Mouse (Mus musculus) heart, postnatal 25 days (tissue): ENCODE data around the gene Polr1d. TPM values are rescaled to one million over a fixed set of nuclear protein-coding genes. Genes with fewer than 3 reads are reported as not detected.
A peak's percentile ranks its signal among the peaks of the same experiment; 100 is the strongest.

Source experiments
- DNase-seq: peaks from one replicate; pipeline ENCODE4 v3.0.0; 2022; ENCODE audit warnings: low spot score
- intact Hi-C: fragments of 180-260 bp; cut with DNase I; formaldehyde crosslinking; loops from one replicate; pipeline ENCODE4 v1.15.1; 2025
- total RNA-seq, 2 experiments: library from RNA; stranded (reverse); gene quantifications; 2 replicates each; pipeline ENCODE4 v1.2.3; 2021

Polr1d gene
- total RNA-seq, 2 experiments from 2014 or later: 73.2 to 73.8 TPM

- peak; percentile 80 for DNase-seq
- intact Hi-C loops: loop anchor here (2.0 to 10.0 kb wide), 2 partner anchors 43 to 243 kb away; partner anchors contain the start of gene Rpl21
Measured at GRCm38 (mm10) chr5:147077305-147078034, 620 bp downstream of the Polr1d start.

DNA sequence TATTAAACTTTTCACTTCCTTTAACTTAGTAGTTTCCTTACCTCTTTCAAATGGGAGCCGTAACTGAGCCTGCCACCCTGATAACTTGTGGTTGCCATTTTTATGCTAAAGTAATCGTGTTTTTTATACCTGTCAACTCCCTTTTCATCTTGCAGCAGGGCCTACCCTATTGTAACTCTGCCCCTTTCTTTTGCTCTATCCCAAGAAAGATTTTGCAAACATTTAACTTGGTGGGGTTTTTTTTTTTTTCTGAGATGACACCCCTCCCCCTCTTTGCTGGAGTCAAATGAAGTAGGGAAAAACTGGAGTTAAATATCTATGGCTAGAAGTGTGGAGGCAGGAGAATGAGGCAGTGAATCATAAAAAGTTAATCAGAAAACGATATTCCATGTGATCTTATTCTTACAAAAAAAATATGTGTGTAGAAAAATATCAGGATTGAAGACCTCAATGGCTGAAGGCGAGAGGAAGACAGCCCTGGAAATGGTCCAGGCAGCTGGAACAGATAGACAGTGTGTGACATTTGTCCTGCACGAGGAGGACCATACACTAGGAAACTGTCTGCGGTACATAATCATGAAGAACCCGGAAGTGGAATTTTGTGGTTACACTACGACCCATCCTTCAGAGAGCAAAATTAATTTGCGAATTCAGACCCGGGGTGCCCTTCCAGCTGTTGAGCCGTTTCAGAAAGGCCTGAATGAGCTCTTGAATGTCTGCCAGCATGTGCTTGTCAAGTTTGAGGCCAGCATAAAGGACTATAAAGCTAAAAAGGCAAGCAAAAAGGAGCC is 1.5 kb downstream of the Polr1d start:
- intact Hi-C loops: loop anchor here (10.0 kb wide), 1 partner anchor 244 kb away; the partner anchor contains the start of gene Rpl21
- no peak for DNase-seq

GRCm38 (mm10) chr5:147085201-147085894 is 8.5 kb downstream of the Polr1d start:
- no peak for DNase-seq
- intact Hi-C loops: no loop called here

DNA sequence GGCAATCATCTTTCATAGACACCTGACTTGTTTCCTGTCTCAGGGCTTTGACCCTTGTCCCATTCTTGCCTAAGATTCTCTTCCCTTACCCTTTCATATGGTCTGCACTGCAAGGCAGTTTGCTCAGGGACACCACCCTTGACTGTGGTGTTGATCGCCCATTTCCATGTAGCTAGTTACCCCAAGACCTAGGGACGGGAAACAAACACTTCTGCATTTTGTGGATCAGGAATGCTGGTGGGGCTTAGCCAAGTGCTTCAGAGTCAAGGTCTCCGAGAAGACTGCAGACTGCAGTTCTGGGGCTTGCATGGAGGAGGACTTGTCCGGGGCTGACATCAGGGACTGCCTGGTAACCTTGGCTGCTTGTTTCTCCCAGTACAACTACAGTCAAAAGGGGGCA is 10.0 kb downstream of the Polr1d start:
- intact Hi-C loops: no loop called here
- no peak for DNase-seq

DNA sequence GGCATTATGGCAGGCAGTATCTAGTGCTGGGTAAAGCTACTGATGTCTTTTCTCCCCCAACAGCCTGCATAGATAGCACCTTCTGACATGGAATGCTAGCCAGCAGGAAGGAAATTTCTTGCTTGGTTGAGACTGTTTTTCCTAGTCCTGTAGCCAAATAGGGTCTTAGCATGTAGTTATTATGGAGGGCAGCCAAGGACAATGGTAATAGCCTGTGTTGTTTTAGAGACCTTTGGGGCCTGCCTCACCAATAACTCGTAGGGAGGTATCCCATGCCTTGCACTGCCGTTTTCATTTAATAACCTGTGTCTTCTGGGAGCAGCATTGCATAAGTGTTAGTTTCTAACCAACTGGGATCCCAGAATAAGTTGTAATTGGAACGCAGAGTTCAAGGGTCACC is 13.0 kb downstream of the Polr1d start:
- intact Hi-C loops: no loop called here

DNA sequence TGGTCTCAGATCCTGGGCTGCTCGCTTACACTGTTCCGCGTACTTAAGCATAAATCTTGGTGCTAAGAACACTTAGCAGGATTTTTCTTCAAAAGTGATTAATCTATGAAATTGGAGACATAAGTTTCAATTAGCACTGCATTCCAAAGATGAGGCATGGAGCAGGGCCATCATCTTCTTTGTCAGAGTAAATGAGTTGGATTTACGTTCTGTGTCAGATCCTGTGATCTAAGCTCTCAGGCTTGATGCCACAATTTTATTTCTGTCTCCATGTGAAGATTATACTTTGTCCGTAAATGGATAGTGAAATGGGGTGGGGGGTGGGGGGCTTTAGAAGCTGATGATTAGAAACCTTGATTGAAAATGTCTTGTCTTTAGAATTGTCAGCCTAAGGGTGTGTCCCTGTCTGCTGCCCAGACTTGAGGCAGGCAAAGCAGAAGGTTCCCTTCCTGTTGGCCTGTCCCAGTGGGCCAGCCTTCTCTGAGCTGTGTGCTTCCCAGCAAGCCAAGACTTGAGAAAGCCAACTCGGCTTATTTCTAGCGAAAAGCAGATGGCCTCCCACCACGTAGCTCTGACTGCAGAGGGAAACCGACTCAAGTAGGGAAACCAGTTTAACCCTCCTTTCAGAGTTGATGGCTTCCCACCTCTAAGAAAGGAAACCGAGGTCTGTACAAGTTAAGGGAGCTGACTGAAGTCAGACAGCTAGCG is 13.6 kb downstream of the Polr1d start:
- intact Hi-C loops: no loop called here
- DNase-seq: no peak

More for the DNA sequence above, 13.0 kb downstream of the Polr1d start:
- DNase-seq: no peak

DNA sequence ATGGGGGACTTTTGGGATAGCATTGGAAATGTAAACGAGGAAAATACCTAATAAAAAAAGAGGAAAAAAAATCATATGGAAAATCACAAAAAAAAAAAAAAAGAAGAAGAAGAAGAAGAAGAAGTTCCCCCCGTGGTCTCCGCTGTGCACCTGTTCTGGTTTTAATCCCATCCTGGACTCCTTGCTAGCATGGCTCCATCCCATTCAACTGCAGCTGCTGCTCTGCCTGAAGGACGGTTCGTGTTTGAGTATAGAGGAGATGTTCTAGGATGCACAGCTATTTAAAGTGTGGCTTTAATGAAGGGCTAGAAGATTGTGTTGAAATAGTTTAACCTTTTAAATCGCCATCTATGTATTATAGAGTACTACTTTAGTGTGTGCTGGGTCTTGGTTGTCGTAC is 15.6 kb downstream of the Polr1d start:
- intact Hi-C loops: no loop called here
- DNase-seq: no peak

- intact Hi-C loops: no loop called here
- DNase-seq: no peak
Measured at GRCm38 (mm10) chr5:147094296-147094695, 17.4 kb downstream of the Polr1d start.

- intact Hi-C loops: no loop called here
- DNase-seq: no peak
Measured at GRCm38 (mm10) chr5:147096586-147096985, 19.7 kb downstream of the Polr1d start.

DNA sequence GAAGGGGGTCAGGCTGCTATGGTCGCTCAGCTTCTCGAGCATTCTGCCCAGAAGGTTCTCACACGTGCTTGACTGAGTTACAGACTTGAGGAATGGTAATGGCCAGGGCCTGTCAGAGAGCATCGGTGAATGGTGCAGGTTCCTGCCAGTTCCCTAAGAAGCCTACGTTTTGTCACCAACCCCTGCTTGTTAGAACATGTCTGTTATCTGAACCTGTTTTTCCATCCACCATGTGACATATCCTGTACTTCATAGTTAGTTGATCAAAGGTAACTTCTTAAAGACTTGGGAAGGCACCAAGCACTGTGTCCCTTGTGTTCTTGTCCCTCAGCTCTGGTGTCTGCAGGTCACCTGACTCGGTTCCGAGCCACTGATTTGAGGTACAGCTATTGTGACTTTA is 21.8 kb downstream of the Polr1d start:
- intact Hi-C loops: no loop called here
- DNase-seq: no peak

- no peak for DNase-seq
- intact Hi-C loops: no loop called here
Measured at GRCm38 (mm10) chr5:147100180-147100579, 23.3 kb downstream of the Polr1d start.

GRCm38 (mm10) chr5:147102295-147102694 is 25.4 kb downstream of the Polr1d start:
- intact Hi-C loops: no loop called here
- no peak for DNase-seq

GRCm38 (mm10) chr5:147107276-147107675 is 30.4 kb downstream of the Polr1d start:
- intact Hi-C loops: no loop called here

DNA sequence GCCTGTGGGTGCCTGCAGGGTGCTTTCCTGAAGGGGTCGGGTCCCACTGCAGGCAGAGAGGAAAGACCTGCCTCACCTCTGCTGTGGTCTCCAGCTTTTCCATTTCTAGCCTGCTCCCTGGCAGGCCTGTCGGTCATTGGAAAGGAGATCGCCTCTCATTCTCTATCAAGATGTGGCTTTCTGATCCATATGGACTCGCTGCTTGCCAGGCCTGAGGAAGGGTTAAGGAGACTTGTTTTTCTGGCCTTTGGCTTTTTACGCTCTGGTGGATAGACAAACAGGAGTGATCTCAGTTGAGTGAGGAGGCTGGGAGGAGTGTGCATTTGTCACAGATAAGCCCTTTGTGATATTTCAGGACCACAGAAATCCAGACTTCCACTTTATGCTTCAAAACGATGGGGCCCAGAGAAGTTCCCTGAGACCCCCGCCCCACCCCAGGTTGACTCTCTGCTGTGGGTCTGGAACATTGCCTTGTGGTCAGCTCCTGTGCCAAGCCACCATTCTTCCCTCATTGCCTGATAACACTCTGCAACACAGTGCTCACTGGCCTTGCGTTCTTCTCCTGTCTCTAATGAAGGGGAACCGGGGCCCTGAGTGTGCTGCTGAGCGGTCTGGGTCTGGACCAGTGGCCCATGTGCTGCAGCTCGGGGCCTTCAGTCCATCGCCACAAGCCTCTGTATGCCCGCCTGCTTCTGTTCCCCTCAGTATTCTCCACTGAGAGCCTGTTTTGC is 32.2 kb downstream of the Polr1d start:
- intact Hi-C loops: no loop called here
- DNase-seq: no peak

More at GRCm38 (mm10) chr5:147107276-147107675, 30.4 kb downstream of the Polr1d start:
- no peak for DNase-seq

DNA sequence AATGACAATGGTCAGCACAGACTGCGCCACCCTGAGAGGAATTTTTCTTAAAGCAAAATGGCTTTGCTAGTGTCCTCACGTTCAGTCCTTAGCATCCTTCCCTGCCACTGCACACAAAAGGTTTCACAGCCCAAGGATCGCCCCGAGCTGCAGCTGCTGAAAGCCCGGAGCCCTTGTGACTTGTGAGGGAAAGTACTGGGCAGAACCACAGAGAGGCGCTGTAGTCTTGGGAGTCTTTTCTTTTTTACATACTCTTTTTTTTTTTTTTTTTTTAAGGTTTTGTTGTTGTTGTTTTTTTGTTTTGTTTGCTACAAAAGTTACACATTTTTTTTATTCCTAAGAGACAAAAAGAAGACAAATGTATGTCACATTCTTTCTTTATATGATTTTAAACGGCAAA is 37.9 kb downstream of the Polr1d start:
- intact Hi-C loops: loop anchor here (5.0 kb wide), 1 partner anchor 132 kb away; no protein-coding TSS in a partner anchor

GRCm38 (mm10) chr5:147115631-147116030 is 38.8 kb downstream of the Polr1d start:
- no peak for DNase-seq
- intact Hi-C loops: loop anchor here (5.0 kb wide), 1 partner anchor 133 kb away; no protein-coding TSS in a partner anchor

More for the DNA sequence above, 37.9 kb downstream of the Polr1d start:
- no peak for DNase-seq

DNA sequence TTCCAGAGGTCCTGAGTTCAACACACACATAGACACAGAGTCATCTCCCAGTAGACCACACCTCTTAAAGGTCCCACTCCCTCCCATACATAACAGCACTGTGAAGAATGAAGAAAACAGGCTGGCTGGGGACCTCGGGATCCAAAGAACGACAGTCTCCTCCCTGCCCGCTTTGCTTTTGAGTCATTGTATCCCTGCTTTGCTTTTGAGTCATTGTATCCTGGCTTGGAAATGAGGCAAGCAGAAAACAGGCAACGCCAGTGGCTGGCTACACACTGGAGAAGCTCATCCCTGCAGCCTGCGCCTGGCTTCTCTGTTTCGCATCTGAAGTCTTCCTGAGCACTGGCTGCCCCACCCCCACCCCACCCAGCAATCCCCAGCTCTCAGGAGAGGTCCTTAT is 40.2 kb downstream of the Polr1d start:
- DNase-seq: no peak
- intact Hi-C loops: loop anchor here (5.0 kb wide), 1 partner anchor 135 kb away; no protein-coding TSS in a partner anchor

DNA sequence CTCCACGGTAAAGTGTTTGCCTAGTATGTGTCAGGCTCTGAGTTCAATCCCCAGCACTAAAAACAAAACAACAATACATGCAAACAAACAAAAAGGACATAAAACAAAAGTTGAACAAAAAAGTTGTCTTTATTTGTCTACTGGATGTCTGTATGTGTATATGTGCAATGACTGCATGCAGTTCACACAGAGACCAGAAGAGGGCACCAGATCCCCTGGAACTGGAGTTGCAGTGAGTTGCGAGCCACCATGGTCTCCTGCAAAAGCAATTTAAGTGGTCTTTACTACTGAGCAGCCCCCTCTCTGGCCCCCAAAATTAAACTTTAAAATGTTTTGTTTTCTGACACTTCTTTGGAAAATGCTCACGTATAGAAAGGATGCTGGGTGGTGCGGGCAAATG is 44.3 kb downstream of the Polr1d start:
- intact Hi-C loops: no loop called here

GRCm38 (mm10) chr5:147124794-147125193 is 47.9 kb downstream of the Polr1d start:
- DNase-seq: no peak
- intact Hi-C loops: no loop called here

More for the DNA sequence above, 44.3 kb downstream of the Polr1d start:
- DNase-seq: no peak
